Mouse (Mus musculus): ENCODE results near the gene Ptrh2.

Gene Ptrh2

DNA sequence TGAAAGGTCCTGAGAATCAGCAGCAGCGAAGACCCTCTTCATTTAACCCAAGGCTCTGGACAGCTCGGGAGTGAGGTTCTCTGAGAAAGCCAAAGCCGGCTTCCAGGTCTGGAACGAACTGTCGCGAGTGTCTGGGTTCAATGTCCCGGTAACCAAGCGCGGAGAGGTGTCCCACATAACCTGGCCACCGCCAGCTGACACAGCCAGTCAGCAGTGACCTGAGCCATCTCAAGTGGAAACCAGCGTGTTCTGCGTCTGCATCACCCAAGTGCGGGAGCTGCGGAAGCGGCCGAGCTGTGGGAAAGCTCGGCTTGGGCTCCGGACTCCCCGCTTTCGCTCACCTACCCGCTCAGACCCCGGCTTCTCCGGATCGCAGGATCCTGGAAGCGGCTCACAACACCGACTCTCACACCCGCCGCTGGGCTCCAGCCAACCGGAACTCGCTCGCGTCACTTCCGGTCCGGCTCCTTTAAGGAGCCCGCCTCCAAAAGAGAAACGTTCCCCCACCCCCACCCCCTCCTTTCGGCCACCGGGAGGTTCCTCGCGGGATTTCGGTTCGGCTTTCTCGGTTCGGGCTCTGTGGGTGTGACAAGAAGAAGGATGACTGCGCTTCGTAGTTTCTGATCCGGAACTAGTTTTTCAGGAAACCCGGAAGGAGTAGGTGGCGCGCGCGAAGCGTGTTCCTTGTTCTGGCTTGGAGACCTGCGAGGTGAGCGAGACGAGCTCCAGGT lies at the start of gene Ptrh2, which contains the start of gene Vmp1:
TSS of gene Ptrh2 (plus strand) at position 591 of the 731 bp plus-strand sequence.
TSS of gene Vmp1 (minus strand) at position 442 of the 731 bp plus-strand sequence.
- DNase-seq = peak; percentile 98

DNA sequence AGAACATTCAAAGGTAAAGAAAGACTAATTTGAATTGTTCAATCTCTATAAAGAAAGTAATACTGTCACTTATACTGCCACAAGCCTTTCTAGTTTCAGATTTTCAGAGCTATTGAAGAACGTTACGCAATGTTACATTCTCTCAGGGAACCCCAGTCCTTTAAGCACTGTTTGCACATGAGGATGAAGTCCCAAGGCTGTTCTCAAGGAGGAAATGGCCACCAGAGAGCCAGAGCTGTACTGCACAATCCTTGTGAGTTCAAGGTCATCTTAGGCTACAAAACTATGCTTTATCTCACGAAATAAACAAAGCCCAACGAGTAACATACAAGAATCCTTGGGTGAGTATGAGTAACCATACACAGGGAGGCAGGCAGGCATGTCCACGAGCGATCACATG lies 49.4 kb upstream of the Ptrh2 start:
- DNase-seq = no peak

DNA sequence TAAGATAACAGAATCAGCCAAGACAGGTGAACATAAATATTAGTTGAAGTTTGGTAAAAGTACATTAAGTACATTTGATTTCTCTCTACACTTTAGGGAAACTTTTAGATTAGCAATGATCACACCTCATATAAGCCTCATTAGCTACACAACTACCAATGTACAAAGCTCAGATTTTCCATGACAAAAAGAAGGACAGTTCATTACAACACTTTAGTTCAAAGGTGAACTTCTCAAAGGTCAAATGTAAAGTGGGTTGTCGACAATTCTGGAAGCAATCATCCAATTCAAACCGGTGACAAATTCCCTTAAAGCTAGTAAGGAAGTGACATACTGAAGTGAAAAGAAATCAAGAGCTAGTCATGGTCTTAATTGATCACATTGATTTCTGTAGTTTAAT lies 46.1 kb upstream of the Ptrh2 start:
- no peak for DNase-seq

GRCm38 (mm10) chr11:86641714-86642113 lies 42.1 kb upstream of the Ptrh2 start:
- DNase-seq = no peak

GRCm38 (mm10) chr11:86644553-86644952 lies 39.2 kb upstream of the Ptrh2 start:
- no peak for DNase-seq

DNA sequence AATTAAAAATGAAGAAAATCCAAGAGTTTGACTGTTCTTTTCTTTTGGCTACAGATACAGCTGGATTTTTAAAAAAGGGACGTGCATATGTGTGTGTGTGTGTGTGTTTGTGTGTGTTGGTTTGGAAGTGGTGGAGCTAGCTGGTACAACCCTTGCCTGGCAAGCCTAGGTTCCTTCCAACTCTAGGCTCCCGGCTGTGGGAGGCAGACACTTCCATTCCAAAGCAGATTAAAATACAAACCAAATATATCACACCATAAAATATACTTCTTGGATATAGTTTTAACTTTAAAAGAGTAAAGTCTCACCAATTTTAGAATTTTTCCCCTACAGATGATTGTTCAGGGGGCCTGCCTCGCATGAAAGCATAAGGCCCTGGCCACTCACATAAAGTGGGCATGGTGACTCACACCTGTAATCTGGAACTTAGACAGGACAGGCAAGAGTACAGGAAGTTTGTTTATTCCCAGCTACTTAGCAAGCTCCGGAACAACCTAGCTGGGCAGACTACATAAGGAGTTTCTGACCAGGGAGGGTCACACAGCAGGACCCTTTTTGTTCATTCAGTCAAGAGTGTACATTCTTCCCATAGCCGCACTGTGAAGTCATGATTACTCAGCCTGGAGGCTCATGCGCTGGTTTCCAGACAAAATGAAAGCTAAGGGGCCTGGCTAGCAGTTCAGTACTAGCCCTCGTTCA lies 37.5 kb upstream of the Ptrh2 start:
- DNase-seq = peak; percentile 49

DNA sequence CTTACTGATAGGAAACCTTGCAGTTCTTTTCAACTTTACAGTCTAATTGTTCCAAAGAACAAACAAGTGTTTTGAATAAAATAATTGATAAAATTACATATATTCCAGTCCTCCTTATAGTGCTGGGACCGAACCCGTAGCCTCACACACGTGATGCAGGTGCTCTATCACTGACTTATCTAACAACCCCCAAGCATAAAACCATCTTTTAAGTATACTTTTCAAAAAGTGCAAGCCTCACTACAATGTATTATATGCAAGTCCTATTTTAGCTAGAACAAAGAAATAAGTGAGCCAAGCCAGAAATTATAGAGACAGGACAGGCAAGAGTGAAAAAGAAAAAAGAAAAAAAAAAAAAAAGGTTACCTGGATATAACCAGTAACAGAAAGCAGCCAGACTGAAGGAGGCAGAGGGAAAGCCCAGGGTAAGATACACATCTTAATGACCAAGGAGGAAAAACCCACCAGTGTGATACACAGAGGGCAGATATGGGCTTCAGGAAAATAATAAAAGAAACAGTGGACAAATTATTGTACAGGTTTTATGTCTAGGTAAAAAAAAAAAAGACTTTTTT lies 36.8 kb upstream of the Ptrh2 start:
- DNase-seq = no peak

- DNase-seq = no peak
These were observed 35.9 kb upstream of the Ptrh2 start for GRCm38 (mm10) chr11:86647706-86648447.

- DNase-seq = no peak
These were observed 34.2 kb upstream of the Ptrh2 start for GRCm38 (mm10) chr11:86649542-86649941.

DNA sequence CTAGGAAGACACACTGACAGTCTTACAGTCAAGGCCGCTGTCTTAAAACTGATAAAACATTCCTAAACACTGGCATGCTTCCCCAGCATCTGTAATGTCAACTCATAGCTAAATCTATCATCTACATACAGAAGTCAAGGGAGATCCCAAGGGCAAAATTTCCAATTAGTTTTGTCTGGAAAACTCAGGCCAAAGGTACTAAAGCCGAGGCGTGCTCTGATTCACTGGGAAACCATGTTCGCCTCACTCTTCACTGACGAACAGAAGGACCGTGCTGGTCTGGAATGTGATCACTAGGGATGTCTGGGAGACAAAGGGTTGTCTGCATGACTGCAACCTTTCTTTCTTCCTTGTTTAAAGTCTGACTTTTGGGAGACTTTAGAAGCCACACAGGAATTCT lies 33.1 kb upstream of the Ptrh2 start:
- no peak for DNase-seq

DNA sequence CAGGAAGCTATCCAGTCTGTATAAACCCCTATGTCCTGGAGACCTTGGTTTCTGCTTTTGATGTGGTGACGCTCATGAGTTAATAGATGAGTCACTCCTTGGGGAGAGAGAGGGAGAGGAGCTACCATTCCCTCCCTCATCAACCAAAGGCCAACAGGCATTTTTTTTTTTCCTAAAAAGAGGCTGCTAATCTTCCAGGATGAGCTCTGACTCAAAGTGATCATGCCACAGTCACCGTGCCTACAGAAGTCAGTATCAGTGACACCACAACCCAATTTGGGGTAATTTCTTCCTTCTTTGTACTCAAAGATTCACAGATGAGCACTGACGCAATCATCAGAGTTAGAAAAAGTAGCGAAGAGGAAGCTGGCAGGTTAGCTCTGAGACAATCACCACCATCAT lies 31.2 kb upstream of the Ptrh2 start:
- DNase-seq = no peak

GRCm38 (mm10) chr11:86653446-86653845 lies 30.3 kb upstream of the Ptrh2 start:
- peak; percentile 76 for DNase-seq

DNA sequence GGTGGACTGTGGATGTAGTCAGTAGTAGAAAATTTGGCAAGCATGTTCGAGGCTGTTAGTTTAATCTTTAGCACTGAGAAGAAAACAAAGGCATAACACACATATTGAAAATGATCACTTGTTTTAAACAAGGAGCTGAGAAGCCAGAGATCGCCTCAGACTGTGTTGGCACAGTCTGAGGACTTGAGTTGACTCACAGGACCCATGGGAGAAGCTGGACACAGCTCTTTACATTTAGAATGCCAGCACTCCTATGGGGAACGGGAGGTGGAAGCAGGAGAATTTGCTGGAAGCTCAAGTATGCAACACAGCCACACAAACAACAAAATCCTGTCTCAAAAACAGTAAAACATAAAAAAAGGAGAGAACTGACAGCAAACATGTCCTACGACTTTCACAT lies 29.7 kb upstream of the Ptrh2 start:
- DNase-seq = no peak

GRCm38 (mm10) chr11:86655671-86656070 lies 28.1 kb upstream of the Ptrh2 start:
- peak; percentile 59 for DNase-seq

DNA sequence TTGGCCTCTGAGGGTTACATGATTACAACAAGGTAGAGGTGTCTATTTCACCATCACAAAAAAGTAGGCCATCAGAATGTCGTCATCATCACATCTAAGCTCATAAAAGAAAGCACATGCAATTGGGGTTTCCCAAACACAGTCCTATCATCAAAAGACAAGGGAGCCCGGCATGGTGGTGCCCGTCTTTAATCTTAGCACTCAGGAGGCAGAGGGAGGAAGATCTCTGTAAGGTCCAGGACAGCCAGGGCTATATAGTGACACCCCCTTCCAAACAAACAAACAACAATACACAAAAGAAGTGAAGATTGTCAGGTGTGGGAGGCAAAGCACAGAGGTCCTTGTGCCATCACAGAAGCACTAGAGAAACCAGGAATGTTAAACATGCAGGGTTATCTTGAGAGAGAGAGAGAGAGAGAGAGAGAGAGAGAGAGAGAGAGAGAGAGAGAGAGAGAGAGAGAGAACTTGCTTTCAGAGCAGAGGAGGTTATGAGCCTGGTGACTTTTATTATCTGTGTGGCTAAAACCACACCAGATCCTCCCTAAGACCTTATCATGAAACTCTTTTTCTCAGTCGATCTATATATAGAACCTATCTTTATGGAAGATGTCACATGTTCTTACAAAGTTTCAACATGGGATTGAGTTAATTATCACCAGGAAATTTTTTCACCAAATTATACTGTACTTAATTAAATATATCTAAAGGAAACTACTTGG lies 26.8 kb upstream of the Ptrh2 start:
- DNase-seq = no peak

- no peak for DNase-seq
These were observed 25.9 kb upstream of the Ptrh2 start for GRCm38 (mm10) chr11:86657863-86658262.

- no peak for DNase-seq
These were observed 20.5 kb upstream of the Ptrh2 start for GRCm38 (mm10) chr11:86662986-86663895.

DNA sequence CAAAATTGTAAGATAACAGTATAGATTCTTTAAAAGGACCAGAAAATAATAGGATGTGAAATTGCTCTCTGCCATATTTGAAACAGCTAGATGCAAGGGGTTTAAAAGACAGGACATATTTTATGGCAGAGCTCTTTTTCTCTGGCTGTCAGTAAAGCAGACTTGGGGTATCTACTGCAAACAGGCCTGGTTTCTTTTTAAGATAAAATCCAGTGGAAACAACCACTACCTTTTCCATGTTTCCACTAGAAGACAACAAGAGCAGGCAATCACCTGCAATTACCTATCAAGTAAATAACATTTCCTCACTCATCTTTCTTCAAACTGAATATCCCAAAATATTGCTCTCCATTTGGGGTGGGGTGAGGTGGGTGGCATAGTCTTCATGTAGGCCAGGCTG lies 19.8 kb upstream of the Ptrh2 start:
- no peak for DNase-seq

DNA sequence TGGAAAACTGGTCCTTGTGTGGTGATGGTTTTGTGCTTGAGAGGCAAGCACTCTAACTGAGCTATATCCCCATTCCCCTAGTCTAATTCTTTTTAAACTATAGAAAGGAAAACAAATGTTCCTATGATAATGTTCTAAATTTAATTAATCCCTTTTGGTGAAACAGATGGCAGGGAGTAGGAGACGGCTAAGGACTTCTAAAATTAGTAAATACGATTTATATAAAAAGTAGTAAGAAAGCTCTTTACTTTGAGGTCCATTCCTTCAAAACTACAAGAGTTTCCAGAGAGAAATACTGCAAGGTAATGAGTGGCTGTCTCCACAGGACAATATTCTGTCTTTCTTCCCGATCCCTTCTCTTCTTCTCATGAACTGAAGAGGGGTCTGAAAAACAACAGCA lies 19.4 kb upstream of the Ptrh2 start:
- no peak for DNase-seq

GRCm38 (mm10) chr11:86667553-86667952 lies 16.2 kb upstream of the Ptrh2 start:
- DNase-seq = no peak

DNA sequence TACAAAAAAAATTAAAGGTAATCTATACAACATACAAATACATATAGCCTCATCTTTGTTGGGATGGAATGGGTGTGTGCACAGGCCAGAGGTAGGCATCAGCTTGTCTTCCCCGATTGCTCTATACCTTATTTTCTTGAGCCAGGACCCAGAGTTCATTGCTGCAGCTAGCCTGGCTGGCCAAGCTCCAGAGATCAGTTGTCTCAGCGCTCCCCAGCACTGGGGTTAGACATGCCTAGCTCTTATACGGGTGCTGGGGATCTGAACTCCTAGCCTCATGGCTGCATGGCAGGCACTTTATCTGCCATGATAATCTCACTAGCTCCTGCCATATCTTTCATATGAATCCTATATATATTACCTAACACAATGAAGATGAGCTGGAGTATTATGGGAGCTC lies 15.6 kb upstream of the Ptrh2 start:
- no peak for DNase-seq

All from embryo, embryonic 11 days (tissue).